Mouse (Mus musculus): ENCODE results near the gene Mylk4.

Mylk4 gene

DNA sequence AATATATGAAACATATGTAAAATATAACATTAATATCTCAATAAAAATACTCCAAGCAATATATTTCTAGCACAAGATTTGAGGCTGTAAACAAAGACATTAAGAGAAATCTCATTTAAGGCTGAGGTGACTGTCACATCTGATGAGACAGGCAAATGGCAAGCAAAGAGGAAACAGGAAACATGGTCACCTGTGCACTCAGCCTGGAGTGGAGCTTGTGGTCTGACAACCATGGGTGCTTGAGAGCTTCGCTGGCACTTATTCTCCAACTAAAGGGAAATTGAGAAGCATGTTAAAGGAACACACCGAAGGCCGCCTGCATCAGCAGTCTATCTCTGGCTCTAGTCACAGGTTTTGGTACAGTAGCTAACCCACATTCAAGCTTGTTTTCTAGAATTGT is 71.2 kb downstream of the Mylk4 start:
- no peak for DNase-seq (ENCODE audit: low read depth, low spot score)

GRCm38 (mm10) chr13:32707894-32708293 is 75.9 kb downstream of the Mylk4 start:
- DNase-seq (ENCODE audit: low read depth, low spot score), result no peak

GRCm38 (mm10) chr13:32706651-32707288 is 77.0 kb downstream of the Mylk4 start:
- DNase-seq (ENCODE audit: low read depth, low spot score), result no peak

GRCm38 (mm10) chr13:32705315-32705714 is 78.4 kb downstream of the Mylk4 start:
- no peak for DNase-seq (ENCODE audit: low read depth, low spot score)

DNA sequence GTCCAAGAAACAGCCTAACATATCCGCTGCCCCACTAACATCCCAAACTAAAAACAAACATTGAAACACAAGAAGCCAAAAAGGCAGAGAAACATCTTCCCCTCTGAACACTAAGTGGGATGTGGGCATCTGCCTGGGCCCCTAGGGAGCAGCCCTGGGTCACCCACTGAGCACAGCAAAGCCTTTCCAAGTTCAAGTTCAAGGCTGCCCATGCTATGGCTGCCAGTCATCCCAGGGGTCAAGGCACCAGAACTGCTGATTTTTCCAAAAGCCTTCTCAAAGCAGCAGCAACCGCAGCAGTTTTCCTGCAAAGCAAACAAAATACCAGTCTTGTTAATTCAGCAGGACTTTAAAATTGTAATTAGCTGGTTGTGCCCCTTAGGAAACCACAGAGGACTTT is 78.8 kb downstream of the Mylk4 start:
- no peak for DNase-seq (ENCODE audit: low read depth, low spot score)

- no peak for DNase-seq (ENCODE audit: low read depth, low spot score)
Observed at GRCm38 (mm10) chr13:32701564-32701963, 82.2 kb downstream of the Mylk4 start.

GRCm38 (mm10) chr13:32699376-32699775 is 84.4 kb downstream of the Mylk4 start:
- DNase-seq (ENCODE audit: low read depth, low spot score), result no peak

- no peak for DNase-seq (ENCODE audit: low read depth, low spot score)
Observed at GRCm38 (mm10) chr13:32698956-32699355, 84.8 kb downstream of the Mylk4 start.

DNA sequence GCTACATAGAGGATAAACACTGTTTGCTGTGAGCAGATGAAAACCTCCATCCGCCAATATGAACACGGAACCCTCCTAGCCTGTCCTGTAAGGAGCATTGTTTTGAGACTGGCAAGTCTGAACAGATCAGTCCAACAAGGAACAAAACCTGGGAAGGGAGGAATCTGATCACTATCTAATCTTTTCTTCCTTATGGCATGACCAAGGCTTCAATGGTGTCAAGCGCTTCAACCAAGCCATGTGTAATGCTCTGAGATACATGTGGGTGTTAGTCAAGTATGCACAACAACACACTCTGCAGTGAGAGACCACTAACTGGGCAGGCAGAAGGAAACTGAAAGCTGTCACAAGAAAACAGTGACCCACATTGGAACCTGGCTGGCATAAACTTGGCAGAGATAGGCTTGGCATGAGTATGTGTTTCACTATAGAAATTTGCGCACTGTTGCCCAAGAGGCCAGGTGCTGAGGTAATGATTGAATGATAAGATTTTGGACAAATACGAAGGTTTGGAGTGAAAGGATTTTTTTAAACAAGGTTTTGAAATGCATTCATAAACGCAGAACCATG is 89.8 kb downstream of the Mylk4 start:
- DNase-seq (ENCODE audit: low read depth, low spot score), result no peak

DNA sequence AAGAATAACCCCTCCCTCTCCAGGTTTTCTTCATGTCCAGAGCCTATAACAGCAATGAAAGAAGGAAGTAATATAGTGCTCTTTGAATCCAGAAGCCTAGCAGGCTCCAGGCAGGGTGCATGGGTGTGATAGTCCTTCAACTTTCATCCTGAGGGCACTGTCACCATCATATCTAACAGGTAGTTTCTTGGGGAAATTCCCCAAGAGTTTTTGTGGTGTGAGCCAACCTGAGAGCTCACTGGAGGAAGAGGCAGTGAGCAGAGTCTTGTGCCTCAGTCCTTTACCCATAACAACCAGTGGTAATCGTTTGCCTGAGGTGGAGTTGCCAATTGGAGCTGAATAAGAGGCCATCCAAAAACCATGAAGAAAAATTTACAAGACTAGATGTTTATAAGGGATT is 91.2 kb downstream of the Mylk4 start:
- no peak for DNase-seq (ENCODE audit: low read depth, low spot score)

DNA sequence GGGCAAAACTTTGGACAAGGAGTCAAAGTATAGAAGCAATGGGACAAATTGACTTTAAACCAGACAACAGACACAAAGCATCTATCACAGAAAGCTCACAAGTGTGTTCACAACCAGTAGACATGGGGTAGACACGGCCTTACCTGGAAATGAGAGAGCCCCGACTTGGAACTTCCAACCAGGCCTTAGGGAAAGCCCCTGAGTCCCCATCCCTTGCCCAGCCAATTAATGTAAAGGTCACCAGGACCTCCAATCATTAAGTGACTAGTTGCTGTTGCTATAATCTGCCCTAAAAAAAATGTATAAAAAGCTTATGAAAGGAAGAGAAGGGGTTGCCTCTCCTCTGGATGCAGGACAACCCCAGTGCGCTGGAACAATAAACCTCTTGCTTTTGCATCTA is 93.5 kb downstream of the Mylk4 start:
- no peak for DNase-seq (ENCODE audit: low read depth, low spot score)

DNA sequence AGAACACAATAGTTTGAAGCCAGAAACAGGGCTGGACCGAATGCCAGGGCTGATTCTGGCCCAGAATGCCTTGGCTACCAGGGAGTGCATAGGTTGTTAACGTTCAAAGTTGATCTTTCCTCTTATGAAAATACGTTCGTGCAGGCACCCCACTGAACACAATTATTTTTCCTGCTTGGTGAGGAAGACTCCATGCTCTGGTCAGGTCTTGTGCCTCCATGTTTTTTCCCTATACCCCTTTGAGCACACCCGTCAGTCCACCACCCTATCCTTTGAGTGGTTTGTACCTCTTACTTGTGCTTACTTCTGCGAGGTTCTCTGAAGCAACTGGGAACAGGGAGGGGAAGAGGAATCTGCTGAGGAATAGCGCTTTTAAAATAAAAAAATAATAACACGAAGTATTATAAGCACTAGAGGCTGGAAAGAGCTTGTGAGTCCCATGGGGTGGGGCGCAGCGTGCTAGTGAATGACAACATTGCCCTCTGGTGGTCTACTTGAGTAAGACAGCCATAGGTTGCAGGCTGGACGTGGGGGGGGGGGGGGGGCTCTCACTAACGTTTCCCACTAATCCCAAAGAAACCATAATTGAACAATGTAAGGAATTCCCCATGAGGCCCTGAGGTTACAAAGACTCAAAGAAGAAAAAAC is 102.8 kb downstream of the Mylk4 start:
- peak; percentile 28 for DNase-seq (ENCODE audit: low read depth, low spot score)

- no peak for DNase-seq (ENCODE audit: low read depth, low spot score)
Observed at GRCm38 (mm10) chr13:32680121-32680551, 103.6 kb downstream of the Mylk4 start.

DNA sequence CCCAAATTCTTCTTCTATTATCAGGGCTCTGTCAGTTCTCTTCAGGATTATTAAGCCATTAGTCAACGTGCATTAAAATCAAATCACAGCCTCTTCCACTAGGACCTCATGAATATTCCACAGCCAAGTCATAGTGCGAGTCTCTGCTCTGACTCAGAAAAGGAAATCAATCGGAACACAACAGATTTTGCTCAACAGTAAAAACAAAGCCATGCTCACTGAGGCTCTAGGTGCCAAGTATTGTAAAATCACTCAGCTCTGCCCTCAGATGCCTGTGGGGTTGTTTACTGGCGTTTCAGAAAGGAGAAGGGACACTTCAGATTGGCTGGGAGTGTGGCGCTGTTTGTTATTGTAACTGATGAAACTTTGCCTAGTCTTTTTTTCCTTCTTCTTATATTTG is 104.8 kb downstream of the Mylk4 start:
- DNase-seq (ENCODE audit: low read depth, low spot score), result no peak

DNA sequence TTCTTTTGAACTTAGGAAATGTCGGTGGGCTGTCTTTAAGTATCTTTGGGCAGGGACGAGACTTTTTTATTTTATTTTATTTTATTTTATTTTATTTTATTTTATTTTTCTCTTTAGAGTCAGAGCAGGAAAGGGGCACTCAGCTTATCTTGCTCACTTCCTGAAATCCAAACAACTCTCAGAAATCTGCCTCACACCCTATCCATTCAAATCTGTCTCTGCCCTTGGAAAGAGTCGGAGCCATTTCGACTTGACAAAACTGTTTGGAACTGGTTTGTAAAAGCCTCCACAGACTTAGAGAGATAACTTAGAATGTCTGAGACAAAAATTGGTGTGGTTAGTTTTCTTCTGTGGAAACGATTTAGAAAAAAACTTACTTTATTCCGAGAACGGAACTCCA is 113.0 kb downstream of the Mylk4 start:
- DNase-seq (ENCODE audit: low read depth, low spot score), result no peak

DNA sequence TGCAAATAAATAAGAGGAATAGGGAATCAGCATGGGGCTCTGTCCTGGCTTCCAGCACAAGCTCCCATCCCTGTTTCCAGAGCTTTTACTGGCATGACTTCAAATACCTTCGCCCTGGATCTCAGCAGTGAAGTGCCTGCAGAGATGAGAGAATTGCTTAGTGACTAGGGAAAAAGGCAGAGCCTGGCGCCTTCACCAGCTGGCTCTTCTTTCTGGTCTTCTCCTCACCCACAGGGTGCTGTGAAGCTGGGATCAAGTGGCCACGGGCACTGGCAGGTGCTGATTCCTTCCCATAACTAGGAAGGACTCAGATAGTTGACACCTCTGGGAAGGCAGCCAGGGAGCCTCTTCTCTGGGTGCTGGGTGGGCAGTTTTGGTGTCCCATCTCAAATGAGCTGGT is 115.5 kb downstream of the Mylk4 start:
- no peak for DNase-seq (ENCODE audit: low read depth, low spot score)

GRCm38 (mm10) chr13:32667386-32667785 is 116.4 kb downstream of the Mylk4 start:
- no peak for DNase-seq (ENCODE audit: low read depth, low spot score)

GRCm38 (mm10) chr13:32662041-32662440 is 121.7 kb downstream of the Mylk4 start:
- no peak for DNase-seq (ENCODE audit: low read depth, low spot score)

GRCm38 (mm10) chr13:32660294-32660693 is 123.5 kb downstream of the Mylk4 start:
- no peak for DNase-seq (ENCODE audit: low read depth, low spot score)

GRCm38 (mm10) chr13:32659271-32659670 is 124.5 kb downstream of the Mylk4 start:
- DNase-seq (ENCODE audit: low read depth, low spot score), result no peak

DNA sequence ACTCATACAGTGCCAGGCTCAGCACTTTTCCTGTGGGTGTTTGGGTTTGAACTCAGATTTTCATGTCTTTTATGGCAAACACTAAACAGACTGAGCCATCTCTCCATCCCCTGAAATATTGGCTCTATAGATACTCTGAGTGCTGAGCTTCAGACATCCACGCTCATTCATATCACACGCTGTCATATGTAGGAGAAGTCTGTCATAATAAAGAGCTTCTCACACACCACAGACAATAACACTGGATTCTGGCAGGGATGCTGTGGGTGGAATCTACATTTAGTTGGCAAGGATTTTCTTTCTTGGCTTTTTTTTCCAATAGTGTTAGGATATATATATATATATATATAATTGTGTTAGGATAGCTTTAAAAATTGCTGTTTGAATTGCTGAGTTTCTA is 126.2 kb downstream of the Mylk4 start:
- DNase-seq (ENCODE audit: low read depth, low spot score), result peak; percentile 35
